Mouse (Mus musculus): Measurements from ENCODE around the gene Ikzf2. TPM values are rescaled to one million over a fixed set of nuclear protein-coding genes. Genes with fewer than 3 reads are reported as not detected.

Ikzf2 gene
- total RNA-seq (2018; cell fraction: chromatin; rRNA removed): 10 to 100 TPM in 10 of 26 experiments, 1 to 10 TPM in 16; 2.7 to 22.0 (median 9.3) TPM
- total RNA-seq (2018; cell fraction: cytosol; rRNA removed): 1 to 10 TPM in 24 of 26 experiments, under 1 TPM in 2; 0.65 to 2.9 (median 1.7) TPM
- 10 to 100 TPM in 2 of 26 experiments, 1 to 10 TPM in 23, under 1 TPM in 1; 0.96 to 11.2 (median 4.8) TPM for total RNA-seq (2018; cell fraction: nucleus; rRNA removed)
- polyA plus RNA-seq (2018): 0.59 to 1.1 TPM (median 0.60 TPM) in 3 replicates

DNA sequence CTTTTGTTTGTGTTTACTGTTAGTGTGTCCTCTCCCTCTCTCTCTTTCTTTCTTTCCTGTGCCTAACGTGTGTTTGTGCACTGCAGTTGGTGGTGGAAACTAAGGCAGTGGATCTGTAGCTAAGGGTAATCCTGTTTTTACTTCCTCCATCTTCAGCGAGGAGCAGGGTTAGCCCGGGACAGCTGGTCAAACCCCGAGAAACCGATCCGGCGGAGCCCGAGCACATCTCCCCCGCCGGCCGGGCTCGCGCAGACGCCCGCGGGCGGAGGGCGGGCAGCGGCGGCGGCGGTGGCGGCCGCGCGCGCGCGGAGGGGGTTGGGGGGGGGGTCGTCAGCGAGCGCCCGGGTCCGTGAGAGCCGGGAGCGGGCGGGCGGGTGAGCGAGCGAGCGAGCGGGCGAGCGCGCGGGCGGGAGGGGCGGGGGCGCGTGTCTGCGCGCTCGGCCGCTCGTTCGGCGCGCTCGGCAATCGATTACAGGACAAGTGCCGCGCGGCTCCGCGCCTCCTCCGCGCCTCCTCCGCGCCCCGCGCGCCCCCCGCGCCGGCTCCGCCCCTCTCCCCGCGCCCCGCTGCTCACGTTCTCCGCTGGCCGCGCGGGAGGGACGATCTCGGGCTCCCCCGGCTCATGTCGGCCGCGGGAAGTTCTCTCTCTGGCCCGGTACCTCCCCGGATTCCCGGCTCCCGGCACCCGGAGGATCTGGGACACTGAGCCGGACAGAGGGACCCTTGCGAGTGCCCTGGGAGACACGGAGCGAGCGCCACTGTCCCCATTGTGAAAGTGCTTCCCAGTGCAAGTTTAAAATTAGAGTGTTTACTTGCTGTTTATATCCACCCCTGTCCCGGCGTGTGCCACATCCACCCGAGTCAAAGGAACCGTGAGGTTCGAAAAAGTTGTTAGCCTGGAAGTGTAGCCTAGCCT is at the start of gene Ikzf2:
Gene Ikzf2, minus strand, starts transcription at position 170 of the 916 bp plus-strand sequence.
- WGBS (ENCODE audit: missing documents): 3% methylated on average over 46 of the region's 105 CpGs
- H3K4me3 ChIP-seq (ENCODE audit: inconsistent target): peak within 1 kb of the TSS; percentile 60

DNA sequence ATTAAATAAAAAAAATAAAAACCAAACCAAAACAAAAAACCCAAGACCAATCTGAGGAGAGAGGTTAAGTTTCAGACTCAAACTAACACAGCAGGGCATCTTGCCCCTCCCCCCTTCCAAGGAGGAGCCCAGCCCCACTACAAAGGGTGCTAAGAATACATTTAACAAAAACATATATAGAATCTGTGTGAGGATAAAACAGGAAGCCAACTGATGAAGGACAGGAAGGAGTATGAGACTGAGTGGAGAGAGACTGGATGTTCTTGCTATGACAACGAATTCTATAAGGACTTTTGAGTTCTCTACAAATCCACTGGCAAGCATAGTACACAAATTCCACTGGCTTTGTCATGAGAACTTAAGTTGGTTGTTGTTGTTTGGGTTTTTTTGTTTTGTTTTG is 42.7 kb upstream of the Ikzf2 start:
- H3K36me3 ChIP-seq (ENCODE audit: inconsistent target): no peaks in the 10 kb centered on the region
- H3K27ac ChIP-seq: no peak overlapping the region
- WGBS (ENCODE audit: missing documents): 55% methylated on average over 1 of the region's 1 CpGs
- H3K79me2 ChIP-seq (ENCODE audit: inconsistent target): no peaks in the 10 kb centered on the region
- no peak overlapping the region for H3K4me3 ChIP-seq (ENCODE audit: inconsistent target)

More for the DNA sequence above, at the start of gene Ikzf2:
- Histone ChIP-seq H3K79me2 (ENCODE audit: inconsistent target) (no peaks in the 10 kb centered on the region), H3K36me3 (ENCODE audit: inconsistent target) (no peaks in the 10 kb centered on the region), H3K27ac (no peak within 1 kb of the TSS)

DNA sequence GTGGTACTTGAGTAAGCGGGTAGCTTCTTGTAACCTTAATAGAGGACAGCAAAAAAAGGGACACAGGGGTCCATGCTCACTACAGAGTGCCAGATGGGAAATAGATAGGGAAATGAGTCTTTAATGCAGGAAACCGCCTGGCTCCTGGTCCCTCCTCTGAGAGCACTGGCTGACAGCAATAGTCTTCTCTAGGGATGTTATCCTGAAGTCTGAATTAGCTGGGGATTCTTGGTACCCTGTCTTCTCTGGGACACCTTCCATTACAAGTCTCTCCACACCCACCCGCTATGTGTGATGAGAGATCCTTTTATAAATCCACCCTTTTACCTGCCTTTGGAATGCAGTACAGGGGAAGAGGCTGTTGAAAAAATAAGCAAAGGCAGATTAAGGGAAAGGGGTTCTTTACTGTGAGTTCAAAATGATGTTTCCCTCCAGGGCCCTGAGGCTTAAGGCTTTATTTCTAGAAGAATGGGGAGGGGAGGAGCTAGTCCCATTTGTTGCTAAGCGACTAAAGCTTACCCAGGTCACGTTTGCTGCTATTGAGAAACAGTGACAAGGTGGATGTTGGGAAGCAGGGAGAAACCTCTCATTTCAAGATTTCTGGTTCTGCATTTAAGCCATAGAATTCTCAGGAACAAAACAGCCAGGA is 42.1 kb upstream of the Ikzf2 start:
- Histone ChIP-seq H3K79me2 (ENCODE audit: inconsistent target) (no peaks in the 10 kb centered on the region), H3K36me3 (ENCODE audit: inconsistent target) (no peaks in the 10 kb centered on the region), H3K27ac (no peak overlapping the region), H3K4me3 (ENCODE audit: inconsistent target) (no peak overlapping the region)
- 89% methylated on average over 5 of the region's 5 CpGs for WGBS (ENCODE audit: missing documents)

DNA sequence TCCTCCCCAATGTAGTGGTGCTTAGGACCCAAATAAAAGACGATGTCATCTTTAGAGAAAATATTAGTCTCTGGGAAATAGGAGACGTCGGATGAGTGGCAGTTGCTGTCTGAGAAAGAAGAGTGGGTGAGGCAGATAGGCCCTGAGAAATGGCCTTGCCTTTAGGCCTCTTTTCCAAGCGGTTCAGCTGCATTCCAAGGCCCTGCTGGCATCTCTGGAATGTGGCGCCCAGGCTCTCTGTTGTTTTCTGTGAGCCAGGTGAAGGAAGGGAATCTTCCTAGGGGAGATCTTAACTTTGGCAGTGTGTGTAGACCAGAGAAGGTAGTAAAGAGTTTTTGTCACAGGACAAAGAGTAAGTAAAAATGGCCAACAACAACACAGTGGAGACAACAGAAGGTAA is 40.9 kb upstream of the Ikzf2 start:
- Histone ChIP-seq H3K27ac (no peak overlapping the region), H3K4me3 (ENCODE audit: inconsistent target) (no peak overlapping the region), H3K36me3 (ENCODE audit: inconsistent target) (no peaks in the 10 kb centered on the region), H3K79me2 (ENCODE audit: inconsistent target) (no peaks in the 10 kb centered on the region)
- WGBS (ENCODE audit: missing documents): 91% methylated on average over 5 of the region's 5 CpGs

DNA sequence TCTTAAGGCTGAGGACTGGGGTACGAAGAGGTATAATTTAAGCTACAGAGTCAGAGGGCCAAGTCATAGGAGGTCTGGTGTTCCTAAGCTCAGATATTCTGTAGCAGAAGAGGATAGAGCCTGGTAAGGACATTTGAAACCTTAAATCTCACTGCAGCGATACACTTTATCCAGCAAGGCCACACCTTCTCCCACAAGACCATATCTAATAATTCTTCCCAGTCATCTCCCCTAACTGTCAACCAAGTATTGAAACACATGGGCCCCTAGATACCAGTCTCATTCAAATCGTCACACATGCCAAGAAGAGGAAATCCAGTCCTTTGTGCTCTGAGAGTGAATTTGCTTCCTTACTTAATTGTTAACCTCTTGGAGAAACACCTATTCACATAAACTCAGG is 30.1 kb upstream of the Ikzf2 start:
- WGBS (ENCODE audit: missing documents): 79% methylated on average over 3 of the region's 3 CpGs
- no peaks in the 10 kb centered on the region for H3K36me3 ChIP-seq (ENCODE audit: inconsistent target)
- H3K27ac ChIP-seq: no peak overlapping the region
- no peak overlapping the region for H3K4me3 ChIP-seq (ENCODE audit: inconsistent target)
- H3K79me2 ChIP-seq (ENCODE audit: inconsistent target): no peaks in the 10 kb centered on the region

DNA sequence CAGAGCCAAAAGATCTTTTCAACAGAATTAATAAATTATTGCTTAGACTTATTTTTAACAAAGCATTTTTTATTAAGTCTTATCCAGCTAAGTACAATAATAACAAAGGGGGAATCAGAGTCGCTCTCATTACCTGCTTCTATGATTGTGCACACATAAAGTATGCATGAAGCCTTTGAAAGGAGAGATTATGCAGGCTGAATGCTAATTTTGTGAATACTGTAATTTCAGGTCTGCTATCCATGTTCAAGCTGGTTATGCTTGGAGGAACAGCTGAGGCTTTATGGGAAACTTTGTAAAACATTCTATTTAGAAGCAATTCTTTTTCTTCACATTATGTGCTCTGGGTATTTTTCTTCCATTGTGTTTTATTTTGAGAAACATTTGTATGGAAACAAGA is 21.5 kb upstream of the Ikzf2 start:
- no peak overlapping the region for H3K27ac ChIP-seq
- H3K4me3 ChIP-seq (ENCODE audit: inconsistent target): no peak overlapping the region
- H3K79me2 ChIP-seq (ENCODE audit: inconsistent target): no peaks in the 10 kb centered on the region
- 93% methylated on average over 1 of the region's 1 CpGs for WGBS (ENCODE audit: missing documents)
- H3K36me3 ChIP-seq (ENCODE audit: inconsistent target): no peaks in the 10 kb centered on the region

DNA sequence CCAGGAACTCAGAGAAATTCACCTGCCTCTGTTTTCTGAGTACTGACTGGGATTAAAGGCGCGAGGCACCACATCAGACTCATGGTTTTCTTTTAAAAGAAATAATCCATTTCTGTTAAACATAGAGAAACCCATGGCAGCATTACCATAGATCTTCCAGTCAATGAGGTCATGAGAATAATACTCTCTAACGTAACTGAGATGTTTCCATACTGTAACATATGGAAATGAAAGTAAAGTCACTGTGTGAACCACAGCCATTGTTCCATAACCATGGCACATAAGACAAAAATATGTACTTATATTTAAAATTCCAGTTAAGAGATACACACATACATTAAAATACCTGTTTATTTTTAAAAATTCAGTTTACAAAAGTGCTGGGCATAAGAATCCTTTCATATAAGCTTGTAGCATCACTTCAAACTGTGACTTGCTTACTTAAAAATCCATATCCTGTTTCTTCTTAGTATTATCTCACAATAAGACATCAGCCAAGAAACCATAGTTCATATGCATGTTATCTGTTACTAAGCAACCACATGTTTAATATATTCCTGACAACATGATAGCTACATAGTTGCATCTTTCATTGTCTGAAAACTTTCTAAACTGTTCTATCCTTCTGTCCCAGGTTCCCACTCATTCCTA is 16.6 kb upstream of the Ikzf2 start:
- Histone ChIP-seq H3K4me3 (ENCODE audit: inconsistent target) (no peak overlapping the region), H3K36me3 (ENCODE audit: inconsistent target) (no peaks in the 10 kb centered on the region), H3K79me2 (ENCODE audit: inconsistent target) (no peaks in the 10 kb centered on the region), H3K27ac (no peak overlapping the region)
- 92% methylated on average over 3 of the region's 3 CpGs for whole genome bisulfite sequencing (ENCODE audit: missing documents)

DNA sequence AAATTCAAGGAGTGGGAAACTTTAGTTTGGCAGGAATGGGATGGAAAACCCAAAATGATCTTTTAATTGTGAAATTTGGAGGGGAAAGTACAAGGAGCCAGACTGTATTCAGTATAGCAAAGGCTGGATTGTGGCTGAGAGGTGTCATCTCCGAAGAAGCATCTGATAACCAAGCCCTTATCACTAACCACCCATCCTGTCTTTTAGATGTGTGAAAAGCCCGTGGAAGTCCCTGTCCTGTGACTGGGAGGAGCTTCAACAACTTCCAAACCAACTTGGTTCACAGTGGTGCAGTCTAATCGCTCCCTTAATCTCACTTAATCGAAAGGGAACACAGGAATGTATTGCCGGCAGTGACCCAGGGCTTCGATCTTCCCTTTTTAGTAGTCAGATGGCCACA is 4.9 kb upstream of the Ikzf2 start:
- 83% methylated on average over 6 of the region's 6 CpGs for WGBS (ENCODE audit: missing documents)

DNA sequence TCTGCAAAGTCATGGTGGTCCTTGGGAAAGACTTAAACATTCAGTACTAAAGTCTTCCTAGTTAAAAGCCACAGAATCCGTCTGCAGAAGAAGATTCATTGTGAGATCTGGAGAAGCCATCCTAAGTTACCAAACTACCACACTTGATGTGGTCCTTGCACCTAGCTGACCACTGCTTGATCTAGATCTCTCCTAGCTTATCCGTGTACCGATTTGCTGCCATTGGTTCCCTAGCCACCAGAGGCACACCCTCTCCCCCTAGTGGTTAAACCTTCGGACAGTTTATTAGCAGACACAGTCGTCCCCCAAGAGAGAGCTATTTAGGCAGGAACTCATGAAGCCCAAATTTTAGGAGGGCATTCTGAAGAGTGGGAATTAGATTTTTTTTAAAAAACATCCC is 1.9 kb upstream of the Ikzf2 start:
- H3K79me2 ChIP-seq (ENCODE audit: inconsistent target): no peaks in the 10 kb centered on the region
- no peaks in the 10 kb centered on the region for H3K36me3 ChIP-seq (ENCODE audit: inconsistent target)
- H3K27ac ChIP-seq: no peak overlapping the region
- WGBS (ENCODE audit: missing documents): 0% methylated on average over 5 of the region's 5 CpGs
- H3K4me3 ChIP-seq (ENCODE audit: inconsistent target): no peak overlapping the region

More for the DNA sequence above, 4.9 kb upstream of the Ikzf2 start:
- no peaks in the 10 kb centered on the region for H3K79me2 ChIP-seq (ENCODE audit: inconsistent target)
- H3K36me3 ChIP-seq (ENCODE audit: inconsistent target): no peaks in the 10 kb centered on the region
- no peak overlapping the region for H3K27ac ChIP-seq
- no peak overlapping the region for H3K4me3 ChIP-seq (ENCODE audit: inconsistent target)

DNA sequence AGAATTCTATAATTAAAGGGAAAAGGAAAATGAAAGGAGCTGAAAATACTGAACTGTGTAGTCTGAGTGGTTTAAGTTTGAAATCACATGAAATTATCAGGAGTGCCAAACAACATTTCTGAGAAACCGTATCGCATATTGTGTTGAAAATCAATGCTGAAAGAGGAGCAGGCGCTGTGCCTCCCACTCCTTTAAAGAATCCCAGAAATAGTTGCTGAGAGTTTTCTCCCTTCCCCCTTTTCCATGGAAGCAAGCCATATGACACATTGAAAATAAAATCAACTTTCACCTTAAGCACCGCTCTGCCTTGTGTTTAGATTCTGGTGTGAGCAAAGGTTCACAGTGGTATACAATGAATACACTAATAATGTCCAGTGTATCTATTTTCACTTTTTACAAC is 1.1 kb upstream of the Ikzf2 start:
- peak overlapping the region; percentile 60 for H3K4me3 ChIP-seq (ENCODE audit: inconsistent target)

DNA sequence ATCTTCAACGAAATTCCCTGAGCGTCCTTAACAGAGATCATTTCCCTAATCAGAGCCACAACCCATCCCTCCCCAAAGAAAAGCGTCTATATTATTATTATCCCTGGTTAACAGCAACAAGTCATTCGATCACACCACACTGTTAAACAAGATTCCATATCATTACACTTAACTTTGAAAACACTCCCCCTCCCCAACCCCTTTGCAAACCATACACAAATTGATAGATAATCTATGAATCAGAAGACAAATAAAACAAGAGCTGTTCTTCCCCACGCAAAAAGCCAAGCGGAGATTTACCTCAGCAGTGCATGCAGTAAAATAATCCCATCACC is 337 bp downstream of the Ikzf2 start:
- peak overlapping the region; percentile 50 for H3K4me3 ChIP-seq (ENCODE audit: inconsistent target)
- WGBS (ENCODE audit: missing documents): 0% methylated on average over 6 of the region's 6 CpGs

More for the DNA sequence above, 1.1 kb upstream of the Ikzf2 start:
- 0% methylated on average over 4 of the region's 4 CpGs for WGBS (ENCODE audit: missing documents)
- Histone ChIP-seq H3K79me2 (ENCODE audit: inconsistent target) (no peaks in the 10 kb centered on the region), H3K36me3 (ENCODE audit: inconsistent target) (no peaks in the 10 kb centered on the region), H3K27ac (no peak overlapping the region)

DNA sequence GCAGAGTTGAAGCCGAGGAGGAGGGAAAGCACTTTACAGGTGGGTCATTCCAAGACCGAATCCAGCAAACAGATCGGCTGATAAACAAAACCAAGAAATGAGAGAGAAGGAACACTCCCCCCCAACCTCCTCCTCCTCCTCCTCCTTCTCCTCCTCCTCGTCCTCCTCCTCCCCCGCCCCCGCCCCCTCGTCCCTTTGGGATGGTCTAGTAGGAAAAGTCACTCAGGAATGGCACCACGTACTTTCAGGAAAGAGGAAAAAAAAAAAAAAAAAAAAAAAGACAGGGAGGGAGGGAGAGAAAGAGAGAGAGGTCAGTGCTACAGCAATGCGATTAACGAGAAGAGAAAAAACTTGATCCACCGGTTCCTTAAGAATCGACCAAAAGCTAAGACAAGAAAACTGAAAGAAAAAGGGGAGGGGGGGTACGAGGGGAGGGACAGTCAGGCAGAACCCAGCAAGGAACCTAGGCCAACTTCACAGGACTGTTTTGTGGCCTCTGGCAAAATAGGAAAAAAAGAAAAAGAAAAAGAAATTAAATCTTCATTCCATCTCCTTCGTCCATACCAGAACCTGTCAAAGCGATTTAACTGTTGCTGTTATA is 1.1 kb downstream of the Ikzf2 start:
- Histone ChIP-seq H3K36me3 (ENCODE audit: inconsistent target) (no peaks in the 10 kb centered on the region), H3K4me3 (ENCODE audit: inconsistent target) (peak overlapping the region; percentile 50), H3K27ac (no peak overlapping the region), H3K79me2 (ENCODE audit: inconsistent target) (no peaks in the 10 kb centered on the region)
- 0% methylated on average over 7 of the region's 15 CpGs for WGBS (ENCODE audit: missing documents)

More for the DNA sequence above, 337 bp downstream of the Ikzf2 start:
- Histone ChIP-seq H3K79me2 (ENCODE audit: inconsistent target) (no peaks in the 10 kb centered on the region), H3K36me3 (ENCODE audit: inconsistent target) (no peaks in the 10 kb centered on the region), H3K27ac (no peak overlapping the region)

DNA sequence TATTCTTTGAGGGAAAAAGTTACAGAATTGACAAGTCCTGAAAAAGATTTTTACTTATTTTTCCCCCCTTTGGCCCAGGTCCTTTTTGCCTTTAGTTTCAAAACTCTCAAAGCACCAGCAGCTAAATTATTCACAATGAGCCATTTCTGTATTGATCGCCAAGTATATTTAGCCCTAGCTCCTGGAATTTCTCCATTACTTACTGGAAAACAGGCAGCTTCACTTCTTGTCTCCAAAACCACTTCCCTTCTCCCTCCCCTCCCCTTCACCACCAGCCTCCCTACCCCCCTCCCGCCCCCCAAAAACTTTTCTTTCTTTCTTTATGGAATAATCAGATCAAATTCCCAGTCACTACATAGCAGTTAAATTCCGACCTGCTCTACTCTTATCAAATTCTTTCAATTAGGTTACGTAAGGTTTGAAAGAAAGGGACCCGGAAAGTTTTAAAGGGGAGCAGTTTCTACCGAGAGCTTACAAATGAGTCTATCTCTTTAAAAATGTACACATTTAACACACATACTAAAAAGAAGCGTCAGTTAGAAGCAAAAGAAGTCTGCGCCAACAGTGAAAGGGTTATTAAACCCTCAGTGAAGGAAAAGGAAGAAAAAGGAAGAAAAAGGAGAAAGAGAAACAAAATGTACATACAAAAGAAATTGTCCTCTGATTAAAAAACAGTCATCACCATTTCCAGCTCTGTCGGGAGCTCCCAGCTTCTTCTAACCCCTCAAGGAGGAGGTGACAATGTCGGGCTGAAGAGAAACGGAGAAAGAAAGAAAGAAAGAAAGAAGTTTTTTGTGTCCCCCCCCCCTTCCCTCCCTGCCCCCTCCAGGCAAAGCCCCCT is 1.8 kb downstream of the Ikzf2 start:
- 2% methylated on average over 10 of the region's 11 CpGs for WGBS (ENCODE audit: missing documents)
- H3K36me3 ChIP-seq (ENCODE audit: inconsistent target): no peaks in the 10 kb centered on the region
- peak overlapping the region; percentile 50 for H3K4me3 ChIP-seq (ENCODE audit: inconsistent target)
- H3K79me2 ChIP-seq (ENCODE audit: inconsistent target): no peaks in the 10 kb centered on the region
- H3K27ac ChIP-seq: no peak overlapping the region
